Mouse (Mus musculus) stomach, embryonic 16.5 days (tissue): ENCODE measurements around the gene Itga9. TPM values are rescaled to one million over a fixed set of nuclear protein-coding genes. Genes with fewer than 3 reads are reported as not detected.

Source experiments
- ATAC-seq: fragments of 200-750 bp; cut with Nextera tagmentation; 2 replicates; pipeline ENCODE4 v1.8.0; 2017; ENCODE audit warnings: moderate number of reproducible peaks, moderate TSS enrichment; ENCODE audit not compliant: insufficient read depth, low FRiP score
- H3K27ac ChIP-seq: fragments of 300-500 bp; sonication (generic); 2 replicates; pipeline ENCODE4 v1.5.1; 2014; ENCODE audit warnings: low read length
- H3K27me3 ChIP-seq: fragments of 300-500 bp; sonication (generic); 2 replicates; pipeline ENCODE4 v1.6.1; 2014; ENCODE audit warnings: low read length, control low read depth, mixed read lengths; ENCODE audit not compliant: control insufficient read depth, insufficient read depth
- H3K36me3 ChIP-seq: fragments of 300-500 bp; sonication (generic); 2 replicates; pipeline ENCODE4 v1.6.1; 2014; ENCODE audit warnings: low read length; ENCODE audit not compliant: control insufficient read depth, insufficient read depth
- H3K4me1 ChIP-seq: fragments of 300-500 bp; sonication (generic); 2 replicates; pipeline ENCODE4 v1.6.1; 2014; ENCODE audit warnings: low read length, control low read depth, mixed read lengths; ENCODE audit not compliant: control insufficient read depth, insufficient read depth
- H3K4me2 ChIP-seq: fragments of 300-500 bp; sonication (generic); 2 replicates; pipeline ENCODE4 v1.6.1; 2014; ENCODE audit warnings: low read depth, low read length, mixed read lengths
- H3K4me3 ChIP-seq: fragments of 300-500 bp; sonication (generic); replicated peaks from 2 replicates; pipeline ENCODE4 v1.5.1; 2014; ENCODE audit warnings: mild to moderate bottlenecking, low read length
- H3K9ac ChIP-seq: fragments of 300-500 bp; sonication (generic); 2 replicates; pipeline ENCODE4 v1.6.1; 2014; ENCODE audit warnings: low read length
- H3K9me3 ChIP-seq: fragments of 300-500 bp; sonication (generic); replicated peaks from 2 replicates; pipeline ENCODE4 v1.6.1; 2016; ENCODE audit warnings: low read length, control low read depth; ENCODE audit not compliant: control insufficient read depth
- WGBS: fragments of 180-500 bp; shearing (Covaris S2); extraction: QIAGEN DNeasy Blood & Tissue Kit; methylation state at CpG from one replicate; pipeline ENCODE4 v1.1.7; 2014; 5-methylcytosine and 5-hydroxymethylcytosine counted together
- polyA plus RNA-seq: library from polyadenylated mRNA; unstranded; fragments of >200 nt; fragmentation: Nextera tagmentation; extraction: Ambion mirVana; gene quantifications from 2 replicates; pipeline ENCODE4 v1.2.1, GENCODE M21; 2015

Gene Itga9
- polyA plus RNA-seq, 1 experiment from 2014 or later: 5.5 TPM

DNA sequence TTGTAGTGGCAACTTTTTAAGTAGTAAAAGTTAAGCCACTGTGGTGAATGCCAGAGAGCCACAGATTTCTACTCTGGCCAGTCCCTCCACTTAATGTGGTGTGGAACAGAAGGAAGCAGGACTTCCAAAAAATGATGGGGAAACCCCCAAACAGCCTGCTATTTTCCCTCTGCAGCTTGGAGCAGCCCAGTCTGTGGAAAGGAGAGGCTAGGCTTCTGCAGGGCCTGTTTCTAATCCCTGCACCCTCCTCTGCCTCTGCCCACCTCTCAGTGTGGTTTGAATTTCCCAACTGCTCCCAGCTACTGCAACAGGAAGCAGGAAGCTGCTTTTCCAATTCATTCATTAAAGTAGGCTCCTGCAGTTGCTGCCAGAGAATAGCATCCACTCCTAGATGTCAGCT is 158.6 kb downstream of the Itga9 start:
- Histone ChIP-seq H3K9ac (no peak overlapping the region), H3K4me3 (no peak overlapping the region), H3K4me2 (no peak overlapping the region), H3K27me3 (no peaks in the 10 kb centered on the region), H3K27ac (no peak overlapping the region), H3K9me3 (no peaks in the 10 kb centered on the region), H3K4me1 (peaks cover 10% of the 10 kb centered on the region), H3K36me3 (no peaks in the 10 kb centered on the region)
- ATAC-seq: no peak

DNA sequence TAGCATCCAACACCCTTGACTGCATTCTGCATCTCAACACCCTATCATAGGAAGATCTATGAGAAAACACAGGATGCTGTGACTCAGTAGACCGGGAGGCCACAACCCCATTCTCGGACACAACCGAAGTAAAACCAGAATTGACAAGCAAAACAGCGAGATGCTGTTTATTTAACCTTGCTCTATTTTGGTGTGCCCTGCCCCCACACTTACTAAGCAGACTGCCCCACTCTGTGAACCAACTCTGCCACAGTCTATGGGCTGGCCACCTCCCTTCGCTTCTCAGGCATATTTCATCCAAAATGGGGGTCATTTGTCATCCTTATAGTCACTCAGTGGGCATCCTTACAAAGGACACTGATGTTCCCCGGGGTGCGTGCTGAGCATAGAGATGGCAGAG is 160.5 kb downstream of the Itga9 start:
- Histone ChIP-seq H3K4me2 (no peak overlapping the region), H3K9me3 (no peaks in the 10 kb centered on the region), H3K4me3 (no peak overlapping the region), H3K9ac (no peak overlapping the region), H3K4me1 (peaks cover 9% of the 10 kb centered on the region), H3K27me3 (no peaks in the 10 kb centered on the region), H3K36me3 (no peaks in the 10 kb centered on the region), H3K27ac (no peak overlapping the region)
- no peak for ATAC-seq
- 66% methylated on average over 7 of the region's 7 CpGs for WGBS

- H3K36me3 ChIP-seq: no peaks in the 10 kb centered on the region
- no peaks in the 10 kb centered on the region for H3K9me3 ChIP-seq
- no peak overlapping the region for H3K9ac ChIP-seq
- no peaks in the 10 kb centered on the region for H3K27me3 ChIP-seq
- 55% methylated on average over 4 of the region's 4 CpGs for WGBS
- ATAC-seq: no peak
- H3K27ac ChIP-seq: no peak overlapping the region
- peaks cover 3% of the 10 kb centered on the region; the same call in 1 of the 2 replicates for H3K4me1 ChIP-seq
- H3K4me2 ChIP-seq: no peak overlapping the region
- no peak overlapping the region for H3K4me3 ChIP-seq
Measured at GRCm38 (mm10) chr9:118768596-118768995, 162.1 kb downstream of the Itga9 start.

GRCm38 (mm10) chr9:118770366-118770765 is 163.9 kb downstream of the Itga9 start:
- no peak overlapping the region for H3K9ac ChIP-seq
- no peaks in the 10 kb centered on the region for H3K27me3 ChIP-seq
- H3K4me2 ChIP-seq: no peak overlapping the region
- 66% methylated on average over 4 of the region's 4 CpGs for WGBS
- no peaks in the 10 kb centered on the region for H3K36me3 ChIP-seq
- H3K4me1 ChIP-seq: no peaks in the 10 kb centered on the region
- H3K9me3 ChIP-seq: no peaks in the 10 kb centered on the region
- no peak overlapping the region for H3K4me3 ChIP-seq
- ATAC-seq: no peak
- H3K27ac ChIP-seq: no peak overlapping the region

- Histone ChIP-seq H3K9ac (no peak overlapping the region), H3K36me3 (no peaks in the 10 kb centered on the region), H3K4me1 (peaks cover 3% of the 10 kb centered on the region; the same call in 1 of the 2 replicates), H3K9me3 (no peaks in the 10 kb centered on the region), H3K27ac (no peak overlapping the region), H3K27me3 (no peaks in the 10 kb centered on the region), H3K4me3 (no peak overlapping the region), H3K4me2 (no peak overlapping the region)
- no peak for ATAC-seq
- 74% methylated on average over 6 of the region's 6 CpGs for WGBS
Measured at GRCm38 (mm10) chr9:118774676-118775075, 168.2 kb downstream of the Itga9 start.

DNA sequence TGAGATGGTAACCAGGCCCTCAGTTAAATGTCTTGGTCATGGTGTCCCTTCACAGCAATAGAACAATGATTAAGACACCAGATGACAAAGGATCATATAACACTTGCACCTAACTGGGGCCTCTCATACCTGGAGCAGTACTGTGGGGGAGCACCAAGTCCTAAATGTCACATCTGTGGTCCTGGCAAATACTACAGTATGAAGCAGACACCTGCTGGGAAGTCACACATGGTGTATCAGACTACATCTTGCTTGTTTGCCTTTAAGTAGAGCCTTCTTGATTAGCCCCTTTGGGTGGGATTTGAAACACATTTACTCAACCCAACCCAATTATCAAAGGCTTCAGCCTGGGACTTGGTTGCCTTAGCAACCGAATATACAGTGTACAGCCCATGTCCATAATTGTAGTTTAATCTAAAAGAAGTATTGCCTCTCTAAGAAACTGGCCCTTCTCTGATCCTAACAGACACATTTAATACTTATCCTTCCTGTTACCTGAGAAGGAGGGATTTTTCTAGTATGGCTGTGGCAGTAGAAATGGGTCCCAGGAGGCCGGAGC is 170.5 kb downstream of the Itga9 start:
- ATAC-seq: no peak
- WGBS: 88% methylated on average over 2 of the region's 2 CpGs
- H3K4me1 ChIP-seq: peaks cover 3% of the 10 kb centered on the region; the same call in 1 of the 2 replicates
- no peaks in the 10 kb centered on the region for H3K36me3 ChIP-seq
- H3K27me3 ChIP-seq: no peaks in the 10 kb centered on the region
- H3K27ac ChIP-seq: no peak overlapping the region
- no peak overlapping the region for H3K4me2 ChIP-seq
- H3K9ac ChIP-seq: no peak overlapping the region
- no peaks in the 10 kb centered on the region for H3K9me3 ChIP-seq
- no peak overlapping the region for H3K4me3 ChIP-seq

DNA sequence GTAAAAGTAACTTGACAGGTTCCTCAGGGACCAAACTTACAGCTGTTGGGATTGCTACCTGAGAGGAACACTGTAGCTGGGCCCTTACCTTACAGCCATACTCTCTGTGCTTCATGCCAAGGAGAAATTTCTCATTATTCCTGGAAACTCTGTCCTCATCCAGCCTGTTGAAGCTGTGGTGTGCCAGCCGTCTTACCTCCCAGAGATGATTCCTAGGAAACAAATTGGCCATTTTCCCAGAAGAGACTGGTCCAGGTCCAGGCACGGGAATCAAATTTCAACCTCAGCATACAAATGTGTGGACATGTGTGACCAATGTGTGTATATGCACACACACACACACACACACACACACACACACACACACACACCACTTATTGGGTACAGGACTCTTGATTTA is 172.1 kb downstream of the Itga9 start:
- 58% methylated on average over 2 of the region's 2 CpGs for WGBS
- ATAC-seq: no peak
- Histone ChIP-seq H3K9ac (no peak overlapping the region), H3K4me2 (no peak overlapping the region), H3K27me3 (no peaks in the 10 kb centered on the region), H3K4me3 (no peak overlapping the region), H3K9me3 (no peaks in the 10 kb centered on the region), H3K36me3 (no peaks in the 10 kb centered on the region), H3K4me1 (peaks cover 3% of the 10 kb centered on the region; the same call in 1 of the 2 replicates), H3K27ac (no peak overlapping the region)

DNA sequence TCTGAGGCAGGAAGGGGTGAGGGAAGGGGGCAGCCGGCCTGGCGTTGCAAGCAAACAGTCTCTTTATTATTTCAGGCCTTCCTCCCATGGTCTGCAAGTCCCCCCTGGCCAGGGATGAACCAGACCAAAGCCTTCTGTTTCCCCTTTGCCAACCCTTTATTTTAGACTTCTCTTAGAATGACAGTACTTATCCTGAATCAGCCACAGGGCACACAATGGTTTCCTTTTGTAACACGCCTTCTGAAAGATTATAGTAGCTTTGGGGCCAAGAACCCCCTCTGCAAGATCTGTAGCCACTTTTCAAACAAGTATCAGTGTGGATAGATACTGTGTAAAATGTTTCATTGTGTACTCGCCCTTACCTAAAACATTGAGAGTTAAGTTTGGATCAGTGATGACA is 178.1 kb downstream of the Itga9 start:
- no peaks in the 10 kb centered on the region for H3K36me3 ChIP-seq
- H3K4me1 ChIP-seq: 0 out of 2 replicates have a peak, but pooled peaks cover 6% of the 10 kb centered on the region
- no peak overlapping the region for H3K4me2 ChIP-seq
- no peak for ATAC-seq
- H3K9me3 ChIP-seq: no peaks in the 10 kb centered on the region
- H3K27me3 ChIP-seq: no peaks in the 10 kb centered on the region
- H3K4me3 ChIP-seq: no peak overlapping the region
- no peak overlapping the region for H3K9ac ChIP-seq
- no peak overlapping the region for H3K27ac ChIP-seq
- WGBS: 60% methylated on average over 4 of the region's 4 CpGs

DNA sequence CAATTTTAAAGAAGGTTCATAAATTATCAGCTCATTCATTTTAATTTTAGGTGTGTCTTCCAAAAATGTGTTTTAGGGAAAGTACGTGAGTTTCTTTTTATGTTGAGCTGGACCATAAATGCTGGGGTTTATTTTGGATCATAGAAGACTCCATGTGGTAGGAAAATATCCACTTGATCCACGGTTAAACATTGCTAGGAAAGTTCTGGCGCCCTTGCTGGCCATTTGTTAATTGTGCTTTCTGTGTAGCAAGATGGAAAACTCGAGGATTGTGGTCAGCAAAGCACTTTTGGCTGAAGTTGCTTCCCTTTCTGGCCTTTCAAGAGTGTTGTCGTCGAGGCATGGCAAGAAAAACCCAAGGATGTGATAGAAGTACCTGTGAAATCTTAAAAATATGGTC is 179.3 kb downstream of the Itga9 start:
- Histone ChIP-seq H3K36me3 (no peaks in the 10 kb centered on the region), H3K9ac (no peak overlapping the region), H3K4me3 (no peak overlapping the region), H3K9me3 (no peaks in the 10 kb centered on the region), H3K4me1 (0 out of 2 replicates have a peak, but pooled peaks cover 6% of the 10 kb centered on the region), H3K27ac (no peak overlapping the region), H3K4me2 (no peak overlapping the region), H3K27me3 (no peaks in the 10 kb centered on the region)
- no peak for ATAC-seq
- WGBS: 72% methylated on average over 6 of the region's 6 CpGs
